8 mouse cellular contexts compared by ENCODE assay signal in the genomic region with DNA sequence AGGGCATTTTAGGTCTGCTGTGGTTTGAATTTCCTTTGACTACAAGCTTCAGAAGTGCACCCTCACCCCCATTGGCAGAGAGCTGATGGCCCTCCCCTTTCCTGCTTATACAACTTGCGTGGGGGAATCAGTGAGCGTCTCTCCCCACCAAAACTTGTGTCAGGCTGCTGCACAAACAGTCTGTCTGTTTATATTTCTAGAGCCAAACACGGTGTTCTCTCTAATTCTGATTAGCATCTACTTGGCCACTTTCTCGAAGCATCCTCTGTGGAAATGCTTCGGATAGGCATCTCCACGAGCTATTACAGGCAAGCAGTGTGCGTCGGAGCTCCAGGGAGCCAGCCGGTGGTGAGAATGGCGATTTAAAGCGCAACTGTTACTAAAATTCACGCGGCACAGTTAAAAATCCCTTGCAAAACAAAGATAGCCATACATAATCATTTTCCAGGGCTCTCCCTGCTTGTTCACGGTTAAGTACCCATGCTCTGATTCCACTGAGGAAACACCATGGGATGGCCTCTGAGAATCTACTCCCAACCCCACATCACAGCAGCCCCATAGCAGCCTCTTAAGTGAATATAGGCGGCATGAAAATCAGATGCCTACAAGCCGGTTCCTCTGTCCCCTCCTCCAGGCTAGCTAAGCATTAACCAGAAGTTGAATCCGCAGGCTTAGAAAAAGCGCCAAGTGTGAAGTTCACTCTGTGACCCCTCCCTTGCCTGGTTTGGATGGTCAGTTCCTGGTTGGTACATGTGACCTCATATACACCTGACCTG.
DNase-seq lines count a peak whose midpoint lies in the region.

No protein-coding gene starts in this region.

- H3K4me1 ChIP-seq in hindbrain, embryonic 10.5 days (replicated peaks): peaks cover 21% of the 10 kb centered on the region

- WGBS in hindbrain, embryonic 10.5 days: 44% methylated on average over 18 of the region's 18 CpGs

- H3K27ac ChIP-seq in hindbrain, embryonic 10.5 days: peak overlapping the region; percentile 47

- DNase-seq in left cerebral cortex, adult 18-20 months (ENCODE audit: low spot score in 2 of 2): peak; percentile 3 to 5
- no peak for DNase-seq in left cerebral cortex, adult 8-10 months (ENCODE audit: low spot score in 2 of 2)
- no peak for DNase-seq in hindbrain, embryonic 10.5 days (ENCODE audit: low spot score)
- DNase-seq in layer of hippocampus, adult 18-20 months (ENCODE audit: low spot score in 2 of 2): peak; percentile 11 to 44
- DNase-seq in lung, postnatal 36 days: peak; percentile 26
- DNase-seq in ovary, adult 18-20 months (ENCODE audit: low spot score): no peak
- no peak for DNase-seq in spleen, postnatal 10 days (ENCODE audit: low spot score in 2 of 2)
- DNase-seq in adrenal gland, postnatal 14 days: no peak

- no peaks in the 10 kb centered on the region; the same call in 1 of the 2 replicates for H3K27me3 ChIP-seq in hindbrain, embryonic 10.5 days (ENCODE audit: insufficient read depth, poor library complexity, severe bottlenecking)

- H3K36me3 ChIP-seq in hindbrain, embryonic 10.5 days: no peaks in the 10 kb centered on the region

- no peaks in the 10 kb centered on the region for H3K9me3 ChIP-seq in hindbrain, embryonic 10.5 days

- no peak overlapping the region for H3K4me3 ChIP-seq in hindbrain, embryonic 10.5 days

Comparison
In these comparisons a context has a peak if more than half of its experiments do, and no peak if none do; other contexts are left out.
1. DNase-seq: peak in left cerebral cortex, adult 18-20 months (2 of 2), layer of hippocampus, adult 18-20 months (2 of 2) and lung, postnatal 36 days (single experiment); none in left cerebral cortex, adult 8-10 months (0 of 2), hindbrain, embryonic 10.5 days (single experiment), ovary, adult 18-20 months (single experiment), spleen, postnatal 10 days (0 of 2) and adrenal gland, postnatal 14 days (single experiment).